Mouse (Mus musculus) neural tube, postnatal 0 days (tissue): ENCODE measurements around the gene Acads. TPM values are rescaled to one million over a fixed set of nuclear protein-coding genes. Genes with fewer than 3 reads are reported as not detected.

Source experiments
- polyA plus RNA-seq: library from polyadenylated mRNA; unstranded; fragments of >200 nt; fragmentation: Nextera tagmentation; extraction: Ambion mirVana; gene quantifications from 2 replicates; pipeline ENCODE4 v1.2.1, GENCODE M21; 2015

Gene Acads
- polyA plus RNA-seq, result 21.4 and 22.5 TPM in 2 replicates

DNA sequence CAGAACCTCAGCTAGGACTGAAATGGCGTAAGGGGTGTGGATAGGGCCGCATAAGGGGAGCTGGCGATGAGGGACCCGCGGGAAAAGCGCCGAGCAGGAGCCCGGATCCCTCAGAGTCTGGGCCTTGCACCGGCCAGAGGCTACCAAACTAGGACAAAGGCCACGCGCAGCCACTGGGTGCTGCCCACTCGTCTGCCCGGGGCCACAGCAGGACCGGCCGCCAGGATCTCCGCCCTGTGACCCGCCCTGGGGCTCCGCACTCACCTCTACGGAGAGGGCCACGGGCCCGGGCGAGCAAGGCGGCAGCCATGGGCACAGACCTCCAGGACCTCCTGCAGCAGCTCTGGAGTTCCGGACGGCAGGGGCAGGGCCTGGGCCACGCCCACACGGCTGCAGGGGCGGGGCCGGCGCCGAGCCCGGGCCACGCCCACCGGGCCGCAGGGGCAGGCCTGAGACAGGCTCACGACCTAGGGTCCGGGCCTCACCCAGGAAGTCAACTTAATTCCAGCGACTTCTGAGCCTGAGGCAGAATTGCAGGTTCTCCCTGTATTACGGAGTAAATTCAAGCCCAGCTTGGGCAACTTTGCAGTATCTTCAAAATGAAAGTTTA is at the start of gene Acads:
TSS of gene Acads (minus strand) at position 386 of the 610 bp plus-strand sequence.

GRCm38 (mm10) chr5:115158040-115158983 is 39.2 kb upstream of the Acads start, which contains the start of gene Mlec:
Gene Mlec (minus strand): TSS chr5:115158179.

GRCm38 (mm10) chr5:115134234-115135165 is 15.4 kb upstream of the Acads start, which contains the start of gene Unc119b:
Gene Unc119b (minus strand): TSS chr5:115134975.

DNA sequence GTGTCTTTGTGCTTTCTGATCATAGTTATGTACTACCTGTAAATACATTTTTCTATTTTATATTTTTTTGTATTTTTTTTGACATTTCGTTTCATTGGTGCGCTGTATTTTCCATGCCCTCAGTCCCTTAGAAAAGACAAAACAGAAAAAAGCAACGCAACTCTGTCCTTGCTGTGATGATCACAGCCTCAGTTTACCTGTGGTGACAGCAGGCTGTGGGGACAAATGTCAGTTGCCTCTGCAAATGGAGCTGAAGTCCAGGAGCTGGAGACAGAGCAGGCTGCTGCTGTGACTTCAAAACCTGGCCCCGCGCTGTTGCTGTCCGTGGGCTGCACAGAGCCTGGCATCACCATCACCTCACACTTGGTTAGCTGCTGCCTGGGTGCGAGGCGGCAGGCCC is 21.0 kb downstream of the Acads start, which contains the start of gene Gm10401:
TSS of gene Gm10401 (minus strand) at position 101 of the 400 bp plus-strand sequence.

Other genes with a start within 250 kb of the Acads start
- gene Oasl2, start 222.4 kb downstream of the Acads start, polyA plus RNA-seq, result 6.6 and 7.8 TPM in 2 replicates
- gene Oasl1, start 196.1 kb downstream of the Acads start, polyA plus RNA-seq, result 0.27 and 1.3 TPM in 2 replicates
- 220 and 232 TPM in 2 replicates for gene 2210016L21Rik, start 177.2 kb downstream of the Acads start, polyA plus RNA-seq
- gene Hnf1a, start 148.3 kb downstream of the Acads start, polyA plus RNA-seq, result 0.06 and 0.09 TPM in 2 replicates
- gene Sppl3, start 108.2 kb downstream of the Acads start, polyA plus RNA-seq, result 49.0 and 72.3 TPM in 2 replicates
- 41.5 and 53.5 TPM in 2 replicates for gene Gm10401, start 21.1 kb downstream of the Acads start, polyA plus RNA-seq
- gene Unc119b, start 15.6 kb upstream of the Acads start, polyA plus RNA-seq, result 21.6 and 25.5 TPM in 2 replicates
- gene Mlec, start 38.8 kb upstream of the Acads start, polyA plus RNA-seq, result 25.1 and 28.6 TPM in 2 replicates
- 42.5 and 54.4 TPM in 2 replicates for gene Cabp1, start 75.0 kb upstream of the Acads start, polyA plus RNA-seq
- gene Pop5, start 116.5 kb upstream of the Acads start, polyA plus RNA-seq, result 122 TPM in 2 replicates
- 155 and 160 TPM in 2 replicates for gene Rnf10, start 153.6 kb upstream of the Acads start, polyA plus RNA-seq
- gene Coq5, start 160.3 kb upstream of the Acads start, polyA plus RNA-seq, result 53.6 and 54.3 TPM in 2 replicates
- gene Dynll1, start 181.7 kb upstream of the Acads start, polyA plus RNA-seq, result 1,233 and 1,344 TPM in 2 replicates
- 124 and 132 TPM in 2 replicates for gene Srsf9, start 207.8 kb upstream of the Acads start, polyA plus RNA-seq
- gene Gatc, start 221.8 kb upstream of the Acads start, polyA plus RNA-seq, result 29.0 and 32.5 TPM in 2 replicates
- gene Triap1, start 221.9 kb upstream of the Acads start, polyA plus RNA-seq, result 51.3 and 55.8 TPM in 2 replicates
- 1,815 and 1,833 TPM in 2 replicates for gene Cox6a1, start 229.6 kb upstream of the Acads start, polyA plus RNA-seq